Mouse (Mus musculus): Measurements from ENCODE around the gene Sell.

- TF ChIP-seq CTCF (conservative IDR thresholded peaks at IDR 0.05; ENCODE audit: insufficient read depth, insufficient read length, low read depth, low read length) (no peak), POLR2A (IDR thresholded peaks at IDR 0.05; ENCODE audit: low read depth, low read length) (no peak)
Measured at GRCm38 (mm10) chr1:164054800-164055199, 7.0 kb upstream of the Sell start.

Measured in kidney, adult 2 months (tissue).